Comparison of ENCODE assay signal across 16 mouse cellular contexts in the genomic region with DNA sequence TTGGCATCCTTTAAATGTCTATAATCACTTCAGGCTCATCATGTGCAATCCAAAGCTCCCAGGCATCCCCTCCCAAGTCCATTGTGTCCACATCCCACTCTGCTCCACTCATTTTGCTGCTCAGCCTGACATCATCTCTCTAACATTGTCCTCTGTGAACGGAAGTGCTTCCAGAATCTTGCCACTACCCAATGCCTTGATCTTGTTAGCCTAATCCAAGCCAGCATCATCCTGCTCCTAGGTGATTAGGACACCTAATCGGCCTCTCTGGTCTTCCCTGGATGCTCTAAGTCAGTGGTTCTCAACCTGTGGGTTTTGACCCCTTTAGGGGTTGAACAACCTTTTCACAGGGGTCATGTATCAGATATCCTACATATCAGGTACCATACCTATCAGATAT.
"Had no signal": no experiment of that assay in that cellular context is flagged by ENCODE, and none has a peak within 500 bp of the region (broad histone marks: within the 10 kb centered on the region; RNA-seq: fewer than 3 reads in every experiment).

No protein-coding gene starts in this region.

- H3K27ac ChIP-seq: neural tube, embryonic 12.5 days; neural tube, embryonic 13.5 days; neural tube, embryonic 15.5 days; stomach, embryonic 15.5 days; stomach, postnatal 0 days had no signal

- H3K27me3 ChIP-seq: neural tube, embryonic 12.5 days; neural tube, embryonic 13.5 days; neural tube, embryonic 15.5 days; stomach, embryonic 15.5 days had no signal

- H3K36me3 ChIP-seq: neural tube, embryonic 12.5 days; neural tube, embryonic 13.5 days; neural tube, embryonic 15.5 days; stomach, embryonic 15.5 days had no signal

- H3K4me1 ChIP-seq: neural tube, embryonic 12.5 days; stomach, embryonic 15.5 days had no signal

- H3K4me3 ChIP-seq: neural tube, embryonic 12.5 days; neural tube, embryonic 13.5 days; neural tube, embryonic 15.5 days; stomach, embryonic 15.5 days had no signal

- DNase-seq: right cerebral cortex, adult 18-20 months; right cerebral cortex, postnatal 14 days; right cerebral cortex, postnatal 25 days; right cerebral cortex, postnatal 4 days; spleen, adult 18-20 months; thymus, adult 18-20 months; thymus, adult 2 months; thymus, postnatal 14 days; thymus, postnatal 25 days; thymus, postnatal 36 days; thymus, postnatal 4 days had no signal

- H3K9me3 ChIP-seq: neural tube, embryonic 12.5 days; neural tube, embryonic 13.5 days; neural tube, embryonic 15.5 days; stomach, embryonic 15.5 days had no signal
